In genomic region chr9:82854973-82855614, GRCm38 (mm10) we compare ENCODE assay signal across 17 mouse cellular contexts. TPM values are rescaled to one million over a fixed set of nuclear protein-coding genes. Genes with fewer than 3 reads are reported as not detected.
DNase-seq lines count a peak whose midpoint lies in the region; ATAC-seq lines count a peak whose summit lies in the region.
"Had no signal": no experiment of that assay in that cellular context is flagged by ENCODE, and none has a peak within 500 bp of the region (broad histone marks: within the 10 kb centered on the region; RNA-seq: fewer than 3 reads in every experiment).

No protein-coding gene starts in this region.

- no peak overlapping the region for H3K9ac ChIP-seq in forebrain, embryonic 16.5 days (replicated peaks; ENCODE audit: low read depth, low read length)
- no peak overlapping the region for H3K9ac ChIP-seq in forebrain, embryonic 12.5 days
- H3K9ac ChIP-seq: hindbrain, embryonic 14.5 days had no signal

- H3K27me3 ChIP-seq in forebrain, embryonic 16.5 days (replicated peaks; ENCODE audit: control insufficient read depth, insufficient read depth, low read length) = no peaks in the 10 kb centered on the region
- H3K27me3 ChIP-seq in forebrain, embryonic 12.5 days = no peaks in the 10 kb centered on the region
- H3K27me3 ChIP-seq: megakaryocyte, embryonic 14.5 days had no signal

- DNase-seq in layer of hippocampus, adult 9-11 months = peak; percentile 36
- DNase-seq in layer of hippocampus, postnatal 10 days (ENCODE audit: low spot score in 2 of 2) = no peak
- DNase-seq in layer of hippocampus, postnatal 36 days = peak; percentile 29 to 34
- peak; percentile 65 for DNase-seq in telencephalon, adult 2 months (ENCODE audit: low read depth, low spot score)
- no peak for DNase-seq in kidney, postnatal 14 days
- DNase-seq: adrenal gland, postnatal 10 days; cerebellum, adult 9-10 months; kidney, adult 11 months; kidney, postnatal 10 days had no signal

- H3K36me3 ChIP-seq in forebrain, embryonic 16.5 days (ENCODE audit: control insufficient read depth, insufficient read depth) = no peaks in the 10 kb centered on the region
- no peaks in the 10 kb centered on the region for H3K36me3 ChIP-seq in forebrain, embryonic 12.5 days (replicated peaks)

- WGBS in forebrain, embryonic 16.5 days = 37% methylated on average over 3 of the region's 3 CpGs
- WGBS in forebrain, embryonic 12.5 days = 36% methylated on average over 3 of the region's 3 CpGs

- no peak overlapping the region for H3K4me3 ChIP-seq in forebrain, embryonic 16.5 days (replicated peaks; ENCODE audit: low read length)
- H3K4me3 ChIP-seq in forebrain, embryonic 12.5 days (replicated peaks) = no peak overlapping the region
- H3K4me3 ChIP-seq: megakaryocyte, embryonic 14.5 days had no signal

- no peaks in the 10 kb centered on the region for H3K9me3 ChIP-seq in forebrain, embryonic 16.5 days (ENCODE audit: control insufficient read depth, low read length)
- H3K9me3 ChIP-seq in forebrain, embryonic 12.5 days = no peaks in the 10 kb centered on the region
- H3K9me3 ChIP-seq: megakaryocyte, embryonic 14.5 days had no signal

- 0 out of 2 replicates have a peak, but pooled peaks have one; percentile 26 for ATAC-seq in forebrain, embryonic 16.5 days
- ATAC-seq in forebrain, embryonic 12.5 days (ENCODE audit: low FRiP score) = no peak
- no peak for ATAC-seq in inflammation-experienced regulatory T-cells, adult 6 months
- ATAC-seq: forebrain, embryonic 14.5 days had no signal

- H3K4me2 ChIP-seq in forebrain, embryonic 16.5 days (ENCODE audit: low read length) = no peak overlapping the region
- H3K4me2 ChIP-seq in forebrain, embryonic 12.5 days = no peak overlapping the region
- H3K4me2 ChIP-seq: hindbrain, embryonic 14.5 days; liver, embryonic 11.5 days had no signal

- H3K4me1 ChIP-seq in forebrain, embryonic 16.5 days (replicated peaks; ENCODE audit: control insufficient read depth, insufficient read depth, low read length) = no peaks in the 10 kb centered on the region
- H3K4me1 ChIP-seq in forebrain, embryonic 12.5 days = no peaks in the 10 kb centered on the region
- H3K4me1 ChIP-seq: megakaryocyte, embryonic 14.5 days had no signal

- H3K27ac ChIP-seq in forebrain, embryonic 16.5 days (ENCODE audit: low read length) = no peak overlapping the region
- H3K27ac ChIP-seq in forebrain, embryonic 12.5 days = no peak overlapping the region
- H3K27ac ChIP-seq: hindbrain, embryonic 14.5 days had no signal

RNA-seq across cellular contexts. Expression of gene Irak1bp1, which starts 25.8 kb away (rescaled TPM):
- polyA plus RNA-seq in forebrain, embryonic 16.5 days (2015; fragmentation: Nextera tagmentation; extraction: Ambion mirVana) = 35.0 and 41.2 TPM in 2 replicates
- 35.2 and 35.9 TPM in 2 replicates for polyA plus RNA-seq in forebrain, embryonic 12.5 days (2016; fragmentation: Nextera tagmentation; extraction: Ambion mirVana)
- total RNA-seq in layer of hippocampus, postnatal 10 days (2021) = 10 to 100 TPM; 23.7 to 28.7 TPM
- 10 to 100 TPM; 20.0 to 23.0 TPM for total RNA-seq in layer of hippocampus, postnatal 36 days (2021)
- polyA plus RNA-seq in inflammation-experienced regulatory T-cells, adult 6 months (2017; shearing (Covaris generic)) = 1 to 10 TPM in 1 of 3 experiments, under 1 TPM in 2; 0.53 to 1.3 (median 0.62) TPM
- total RNA-seq: monocyte, adult 5-6 weeks had no signal

Comparison
In these comparisons a context has a peak if more than half of its experiments do, and no peak if none do; other contexts are left out.
1. DNase-seq: peak in layer of hippocampus, adult 9-11 months (single experiment), layer of hippocampus, postnatal 36 days (2 of 2) and telencephalon, adult 2 months (single experiment); none in layer of hippocampus, postnatal 10 days (0 of 2) and kidney, postnatal 14 days (single experiment).
2. RNA of gene Irak1bp1, which starts 25.8 kb away (polyA plus RNA-seq): 35.2 to 35.9 TPM in forebrain, embryonic 12.5 days and 35.0 to 41.2 TPM in forebrain, embryonic 16.5 days; 0.53 to 1.3 TPM in inflammation-experienced regulatory T-cells, adult 6 months; every median in the first group is over 10 times any median in the second.